Mouse (Mus musculus) bone marrow macrophage, adult 2 months (primary cell): ENCODE measurements around the gene Mafg. TPM values are rescaled to one million over a fixed set of nuclear protein-coding genes. Genes with fewer than 3 reads are reported as not detected.

ENCODE experiments used
- H3K27ac ChIP-seq: 2 replicates; pipeline ENCODE4 v1.5.1; 2012; ENCODE audit warnings: low read depth, low read length; ENCODE audit not compliant: insufficient read depth
- H3K4me1 ChIP-seq: 2 replicates; pipeline ENCODE4 v1.6.1; 2012; ENCODE audit warnings: low read length; ENCODE audit not compliant: control insufficient read depth, insufficient read depth
- H3K4me3 ChIP-seq: 2 replicates; pipeline ENCODE4 v1.5.1; 2012; ENCODE audit warnings: mild to moderate bottlenecking, low read length, moderate library complexity; ENCODE audit not compliant: insufficient read depth
- CTCF ChIP-seq: IDR thresholded peaks from 2 replicates; pipeline ENCODE4 v1.5.1; 2012; ENCODE audit warnings: low read depth, mild to moderate bottlenecking, low read length, moderate library complexity
- POLR2A ChIP-seq: IDR thresholded peaks from 2 replicates; pipeline ENCODE4 v1.6.1; 2012; ENCODE audit warnings: mild to moderate bottlenecking, low read depth, low read length, borderline replicate concordance
- polyA plus RNA-seq: library from polyadenylated mRNA; stranded (reverse); fragments of >200 nt; gene quantifications from 2 replicates; pipeline ENCODE4 v1.2.4, GENCODE M21; 2012; ENCODE audit not compliant: missing spikeins, insufficient read depth, insufficient read length

The Mafg gene
- polyA plus RNA-seq, 1 experiment, result 77.5 TPM

DNA sequence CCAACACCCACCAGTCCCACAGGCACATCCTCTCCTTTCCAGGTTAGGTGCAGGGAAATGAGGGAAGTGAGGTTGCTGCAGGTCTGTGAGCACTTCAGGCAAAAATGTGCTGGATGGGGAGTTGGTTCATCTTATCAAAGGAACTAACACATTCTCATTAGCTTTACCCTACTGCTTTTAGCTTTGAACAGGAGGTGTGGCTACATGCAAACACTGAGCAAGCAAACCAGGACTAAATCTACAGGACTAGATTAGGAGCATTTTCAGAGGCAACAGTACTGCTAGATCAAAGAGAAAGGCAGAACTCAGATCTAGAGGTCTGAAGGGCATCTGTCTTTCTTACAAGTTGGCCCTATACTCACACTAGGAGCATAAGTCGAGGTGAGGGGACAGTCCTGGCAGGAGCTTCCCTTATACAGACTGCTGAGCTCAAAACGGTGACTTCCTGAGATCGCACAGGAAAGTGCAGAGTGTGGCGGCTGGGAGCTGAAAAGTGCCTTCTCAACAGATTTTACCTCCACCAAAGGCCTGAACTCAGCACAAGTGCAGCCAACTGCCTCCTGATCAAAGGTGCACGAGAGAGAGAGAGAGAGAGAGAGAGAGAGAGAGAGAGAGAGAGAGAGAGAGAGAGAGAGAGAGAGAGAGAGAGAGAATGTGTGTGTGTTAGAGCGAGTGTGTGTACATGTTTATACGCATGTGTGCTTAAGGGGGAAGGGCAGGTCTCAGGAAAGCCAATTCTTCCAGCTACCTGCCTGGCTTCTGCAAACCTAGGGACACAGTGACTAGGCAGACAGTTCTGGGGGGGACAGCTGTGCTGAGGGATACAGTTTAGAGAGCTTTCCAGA lies 2.3 kb downstream of the Mafg start:
- TF ChIP-seq CTCF (no peak), POLR2A (no peak)
- peaks cover 46% of the 10 kb centered on the region for H3K4me1 ChIP-seq
- peak overlapping the region; percentile 62 for H3K4me3 ChIP-seq
- H3K27ac ChIP-seq, result peak overlapping the region; percentile 95

GRCm38 (mm10) chr11:120630401-120630871 lies 3.0 kb downstream of the Mafg start:
- H3K4me1 ChIP-seq, result peaks cover 49% of the 10 kb centered on the region

GRCm38 (mm10) chr11:120629911-120630310 lies 3.5 kb downstream of the Mafg start:
- Histone ChIP-seq H3K27ac (peak overlapping the region; percentile 95), H3K4me1 (peaks cover 51% of the 10 kb centered on the region), H3K4me3 (peak overlapping the region; percentile 62)
- TF ChIP-seq POLR2A (no peak; the same call in 1 of the 2 replicates), CTCF (no peak)

More at GRCm38 (mm10) chr11:120630401-120630871, 3.0 kb downstream of the Mafg start:
- Histone ChIP-seq H3K4me3 (peak overlapping the region; percentile 62), H3K27ac (peak overlapping the region; percentile 95)
- no peak for TF ChIP-seq POLR2A
- TF ChIP-seq CTCF, result no peak

- Histone ChIP-seq H3K4me1 (peaks cover 46% of the 10 kb centered on the region), H3K4me3 (peak overlapping the region; percentile 62), H3K27ac (peak overlapping the region; percentile 95)
- TF ChIP-seq CTCF, result no peak
- TF ChIP-seq POLR2A, result no peak
These were observed 4.1 kb downstream of the Mafg start for GRCm38 (mm10) chr11:120629341-120629730.

GRCm38 (mm10) chr11:120628601-120629340 lies 4.6 kb downstream of the Mafg start:
- TF ChIP-seq CTCF (no peak), POLR2A (no peak)
- peaks cover 43% of the 10 kb centered on the region for H3K4me1 ChIP-seq
- peak overlapping the region; percentile 62 for H3K4me3 ChIP-seq
- H3K27ac ChIP-seq, result peak overlapping the region; percentile 95

GRCm38 (mm10) chr11:120627468-120628300 lies 5.7 kb downstream of the Mafg start:
- Histone ChIP-seq H3K4me1 (peaks cover 43% of the 10 kb centered on the region), H3K4me3 (peak overlapping the region; percentile 30), H3K27ac (peak overlapping the region; percentile 50)
- TF ChIP-seq POLR2A (no peak), CTCF (no peak)

DNA sequence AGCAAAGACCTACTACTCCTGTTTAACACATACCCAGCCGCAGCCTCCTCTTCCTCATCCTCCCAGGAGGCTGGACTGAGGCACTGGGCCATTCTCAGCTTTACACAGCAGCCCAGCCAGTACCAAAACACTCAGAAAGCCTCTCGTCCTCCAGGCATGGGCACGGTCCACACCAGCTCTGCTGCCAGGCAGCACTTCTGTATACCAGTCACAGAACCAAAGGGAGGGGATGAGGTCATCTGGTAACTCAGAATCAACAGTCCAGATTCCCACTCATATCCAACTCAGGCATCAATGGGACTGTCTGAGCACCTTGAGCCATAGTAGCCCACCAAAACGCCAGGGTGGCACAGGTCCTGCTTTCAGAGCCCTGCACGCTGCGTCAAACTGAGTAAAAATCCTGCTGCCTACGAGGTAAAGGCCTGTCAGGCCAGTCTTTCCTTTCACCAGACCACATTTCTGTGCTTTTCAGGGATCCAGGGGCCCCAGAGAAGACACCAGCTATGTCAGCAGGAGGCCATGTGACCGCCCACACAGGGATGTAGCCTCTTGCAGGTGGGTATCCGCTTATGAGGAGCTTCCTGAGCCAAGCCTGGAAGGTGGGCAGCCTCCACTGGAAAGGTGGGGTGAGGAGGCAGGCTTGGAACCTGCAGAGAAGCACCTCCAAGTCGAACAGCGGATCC lies 6.5 kb downstream of the Mafg start:
- no peak overlapping the region for H3K4me3 ChIP-seq
- peaks cover 43% of the 10 kb centered on the region for H3K4me1 ChIP-seq
- TF ChIP-seq CTCF (no peak), POLR2A (no peak)
- peak overlapping the region; percentile 50; the same call in 1 of the 2 replicates for H3K27ac ChIP-seq

DNA sequence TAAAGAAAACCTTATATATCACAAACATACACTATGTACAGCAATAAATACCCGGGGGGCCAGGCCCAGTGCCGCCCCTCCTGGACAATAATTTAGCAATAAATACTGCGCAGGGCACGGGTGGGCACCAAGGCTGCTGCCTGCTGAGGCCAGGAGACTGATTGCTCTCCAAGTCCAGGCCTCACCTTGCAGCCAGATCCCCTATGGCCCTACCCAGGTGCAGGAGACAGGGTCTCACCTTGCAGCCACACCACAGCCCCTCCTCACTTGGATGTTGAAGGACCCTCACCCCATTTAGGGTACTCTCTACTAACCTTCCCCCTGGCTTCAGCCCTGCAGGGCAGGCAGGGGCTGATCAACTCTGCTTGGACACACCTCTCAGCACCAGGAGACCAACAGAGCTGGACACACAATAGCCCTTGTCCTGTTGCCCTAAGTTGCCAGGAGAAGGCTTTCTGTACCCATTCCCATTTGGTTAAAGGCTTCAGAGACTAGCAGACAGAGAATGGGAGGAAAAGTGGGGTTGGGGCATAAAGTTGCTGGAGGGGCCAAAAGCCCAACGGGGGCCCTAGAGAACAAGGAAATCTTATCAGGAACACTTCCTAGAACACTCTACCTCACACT lies 8.1 kb downstream of the Mafg start, which contains the start of gene Sirt7:
TSS of gene Sirt7 (minus strand) at position 89 of the 624 bp plus-strand sequence.
- no peak for TF ChIP-seq POLR2A
- TF ChIP-seq CTCF, result no peak
- H3K4me1 ChIP-seq, result peaks cover 40% of the 10 kb centered on the region
- H3K27ac ChIP-seq, result peak within 1 kb of the TSS; percentile 56
- peak within 1 kb of the TSS; percentile 72 for H3K4me3 ChIP-seq
